Mouse (Mus musculus) MEL (cell line): Measurements from ENCODE around the gene Tmppe. TPM values are rescaled to one million over a fixed set of nuclear protein-coding genes. Genes with fewer than 3 reads are reported as not detected.
A peak's percentile ranks its signal among the peaks of the same experiment; 100 is the strongest.

Experiments used
- DNase-seq: peaks from one replicate; pipeline ENCODE4 v3.0.0; 2011; ENCODE audit warnings: low read depth, low spot score
- H3K27ac ChIP-seq: 2 replicates; pipeline ENCODE4 v1.5.1; 2012; ENCODE audit warnings: low read depth, mild to moderate bottlenecking, control low read depth, low read length, moderate library complexity; ENCODE audit not compliant: control insufficient read depth
- H3K27me3 ChIP-seq, 2 experiments: fragments of 150-350 bp in 1 of 2; sonication (generic) in 1 of 2; 2 replicates each; pipeline ENCODE4 v1.6.1; 2012; ENCODE audit warnings: low read length in 2 of 2, mild to moderate bottlenecking in 2 of 2, improper control_type of control experiment in 1 of 2, moderate library complexity in 1 of 2; ENCODE audit not compliant: insufficient read depth in 2 of 2, control insufficient read depth in 1 of 2
- H3K36me3 ChIP-seq, 2 experiments: 2 replicates each; pipeline ENCODE4 v1.6.1; 2012 to 2014; ENCODE audit warnings: low read length in 2 of 2, improper control_type of control experiment in 1 of 2, inconsistent platforms in 1 of 2, mild to moderate bottlenecking in 1 of 2; ENCODE audit not compliant: insufficient read depth in 2 of 2, control insufficient read depth in 1 of 2
- H3K4me1 ChIP-seq, 2 experiments: fragments of 150-350 bp in 1 of 2; sonication (generic) in 1 of 2; 2 replicates each; pipeline ENCODE4 v1.6.1; 2012; ENCODE audit warnings: low read length in 2 of 2, improper control_type of control experiment in 1 of 2, mild to moderate bottlenecking in 1 of 2; ENCODE audit not compliant: insufficient read depth in 2 of 2, control insufficient read depth in 1 of 2
- H3K4me3 ChIP-seq, 2 experiments: fragments of 150-350 bp in 1 of 2; sonication (generic) in 1 of 2; 2 replicates each; pipeline ENCODE4 v1.5.1; 2012; ENCODE audit warnings: low read depth in 2 of 2, low read length in 2 of 2, mild to moderate bottlenecking in 2 of 2, moderate library complexity in 2 of 2, control low read depth in 1 of 2, improper control_type of control experiment in 1 of 2; ENCODE audit not compliant: control insufficient read depth in 1 of 2, insufficient read depth in 1 of 2
- H3K79me2 ChIP-seq: 2 replicates; pipeline ENCODE4 v1.6.1; 2012; ENCODE audit warnings: mild to moderate bottlenecking, low read length, moderate library complexity; ENCODE audit not compliant: control insufficient read depth, poor library complexity, insufficient read depth
- H3K9ac ChIP-seq: 2 replicates; pipeline ENCODE4 v1.6.1; 2012; ENCODE audit warnings: low read depth, mild to moderate bottlenecking, control low read depth, low read length, moderate library complexity; ENCODE audit not compliant: control insufficient read depth, poor library complexity, severe bottlenecking
- H3K9me3 ChIP-seq: fragments of 150-350 bp; sonication (generic); replicated peaks from 2 replicates; pipeline ENCODE4 v1.6.1; 2012; ENCODE audit warnings: mild to moderate bottlenecking, low read length, improper control_type of control experiment, moderate library complexity; ENCODE audit not compliant: insufficient read depth
- CHD1 ChIP-seq: IDR thresholded peaks from 2 replicates; pipeline ENCODE4 v1.6.1; 2012; ENCODE audit warnings: low read depth, mild to moderate bottlenecking, inconsistent platforms, low read length, improper control_type of control experiment
- CHD2 ChIP-seq: IDR thresholded peaks from 2 replicates; pipeline ENCODE4 v1.6.1; 2011; ENCODE audit warnings: low read length, improper control_type of control experiment
- CTCF ChIP-seq, 3 experiments: IDR thresholded peaks in 2 of 3; conservative IDR thresholded peaks in 1 of 3; 2 replicates each; pipeline ENCODE4 v1.5.1; 2011 to 2012; ENCODE audit warnings: low read length in 3 of 3, low read depth in 2 of 3, mild to moderate bottlenecking in 2 of 3, improper control_type of control experiment in 1 of 3, inconsistent platforms in 1 of 3, mixed read lengths in 1 of 3, moderate library complexity in 1 of 3; ENCODE audit not compliant: control insufficient read depth in 1 of 3, insufficient read depth in 1 of 3, poor library complexity in 1 of 3, severe bottlenecking in 1 of 3
- E2F4 ChIP-seq: IDR thresholded peaks from 2 replicates; pipeline ENCODE4 v1.6.1; 2011; ENCODE audit warnings: low read depth, low read length, improper control_type of control experiment, borderline replicate concordance
- ELF1 ChIP-seq: IDR thresholded peaks from 2 replicates; pipeline ENCODE4 v1.6.1; 2014; ENCODE audit warnings: low read depth, mild to moderate bottlenecking, inconsistent platforms, low read length, improper control_type of control experiment, moderate library complexity
- EP300 ChIP-seq, 2 experiments: IDR thresholded peaks; 2 replicates each; pipeline ENCODE4 v1.6.1; 2011; ENCODE audit warnings: improper control_type of control experiment in 2 of 2, low read length in 2 of 2, low read depth in 1 of 2, mild to moderate bottlenecking in 1 of 2
- ETS1 ChIP-seq: IDR thresholded peaks from 2 replicates; pipeline ENCODE4 v1.6.1; 2012; ENCODE audit warnings: low read depth, mild to moderate bottlenecking, inconsistent platforms, low read length, improper control_type of control experiment, moderate library complexity
- HCFC1 ChIP-seq: IDR thresholded peaks from 2 replicates; pipeline ENCODE4 v1.6.1; 2012; ENCODE audit warnings: low read depth, mild to moderate bottlenecking, inconsistent platforms, low read length, improper control_type of control experiment, moderate library complexity
- JUND ChIP-seq: IDR thresholded peaks from 2 replicates; pipeline ENCODE4 v1.6.1; 2011; ENCODE audit warnings: low read depth, mild to moderate bottlenecking, improper control_type of control experiment, low read length
- KAT2A ChIP-seq: conservative IDR thresholded peaks from 2 replicates; pipeline ENCODE4 v1.6.1; 2012; ENCODE audit warnings: low read depth, low read length, improper control_type of control experiment, inconsistent platforms
- MAFK ChIP-seq: IDR thresholded peaks from 2 replicates; pipeline ENCODE4 v1.6.1; 2011; ENCODE audit warnings: low read depth, mild to moderate bottlenecking, low read length, improper control_type of control experiment, borderline replicate concordance
- MAX ChIP-seq: IDR thresholded peaks from 2 replicates; pipeline ENCODE4 v1.6.1; 2011; ENCODE audit warnings: low read length, improper control_type of control experiment
- MAZ ChIP-seq: IDR thresholded peaks from 2 replicates; pipeline ENCODE4 v1.6.1; 2012; ENCODE audit warnings: low read depth, mild to moderate bottlenecking, inconsistent platforms, low read length, improper control_type of control experiment
- MEF2A ChIP-seq: IDR thresholded peaks from 2 replicates; pipeline ENCODE4 v1.6.1; 2014; ENCODE audit warnings: low read depth, mild to moderate bottlenecking, inconsistent platforms, low read length, improper control_type of control experiment; ENCODE audit not compliant: poor library complexity, insufficient replicate concordance, severe bottlenecking; ENCODE audit errors: extremely low read depth
- MYB ChIP-seq: IDR thresholded peaks from 2 replicates; pipeline ENCODE4 v1.6.1; 2011; ENCODE audit warnings: mild to moderate bottlenecking, low read depth, low read length, improper control_type of control experiment
- MYC ChIP-seq: IDR thresholded peaks from 2 replicates; pipeline ENCODE4 v1.6.1; 2011; ENCODE audit warnings: low read depth, mild to moderate bottlenecking, low read length, improper control_type of control experiment, moderate library complexity
- NELFE ChIP-seq: IDR thresholded peaks from 2 replicates; pipeline ENCODE4 v1.6.1; 2011; ENCODE audit warnings: low read depth, low read length, improper control_type of control experiment
- NRF1 ChIP-seq: IDR thresholded peaks from 2 replicates; pipeline ENCODE4 v1.6.1; 2014; ENCODE audit warnings: low read depth, mild to moderate bottlenecking, inconsistent platforms, low read length, improper control_type of control experiment, moderate library complexity; ENCODE audit not compliant: poor library complexity, insufficient read depth, severe bottlenecking
- POLR2A ChIP-seq, 2 experiments: IDR thresholded peaks; 2 replicates each; pipeline ENCODE4 v1.6.1; 2011 to 2012; ENCODE audit warnings: low read length in 2 of 2, mild to moderate bottlenecking in 2 of 2, control low read depth in 1 of 2, improper control_type of control experiment in 1 of 2, low read depth in 1 of 2, moderate library complexity in 1 of 2; ENCODE audit not compliant: control insufficient read depth in 1 of 2, insufficient read depth in 1 of 2, poor library complexity in 1 of 2
- POLR2AphosphoS2 ChIP-seq: IDR thresholded peaks from 2 replicates; pipeline ENCODE4 v1.6.1; 2011; ENCODE audit warnings: low read length, improper control_type of control experiment
- SIN3A ChIP-seq: IDR thresholded peaks from 2 replicates; pipeline ENCODE4 v1.6.1; 2012; ENCODE audit warnings: low read length, improper control_type of control experiment, inconsistent platforms
- SMC3 ChIP-seq: IDR thresholded peaks from 2 replicates; pipeline ENCODE4 v1.6.1; 2011; ENCODE audit warnings: low read depth, low read length, improper control_type of control experiment
- TAL1 ChIP-seq: IDR thresholded peaks from 2 replicates; pipeline ENCODE4 v1.6.1; 2012; ENCODE audit warnings: mild to moderate bottlenecking, inconsistent platforms, low read length, moderate library complexity, mixed read lengths
- TBP ChIP-seq: IDR thresholded peaks from 2 replicates; pipeline ENCODE4 v1.8.0; 2011; ENCODE audit warnings: low read depth, low read length, improper control_type of control experiment
- TCF12 ChIP-seq: IDR thresholded peaks from 2 replicates; pipeline ENCODE4 v1.6.1; 2014; ENCODE audit warnings: low read depth, mild to moderate bottlenecking, inconsistent platforms, low read length, improper control_type of control experiment, moderate library complexity
- UBTF ChIP-seq: IDR thresholded peaks from 2 replicates; pipeline ENCODE4 v1.6.1; 2012; ENCODE audit warnings: low read depth, mild to moderate bottlenecking, inconsistent platforms, low read length, improper control_type of control experiment, moderate library complexity, borderline replicate concordance; ENCODE audit not compliant: insufficient read depth
- USF2 ChIP-seq, 2 experiments: IDR thresholded peaks; 2 replicates each; pipeline ENCODE4 v1.6.1; 2011 to 2012; ENCODE audit warnings: improper control_type of control experiment in 2 of 2, low read length in 2 of 2, borderline replicate concordance in 1 of 2, inconsistent platforms in 1 of 2, low read depth in 1 of 2, mild to moderate bottlenecking in 1 of 2; ENCODE audit not compliant: insufficient read depth in 1 of 2
- ZC3H11A ChIP-seq: IDR thresholded peaks from 2 replicates; pipeline ENCODE4 v1.6.1; 2012; ENCODE audit warnings: low read depth, mild to moderate bottlenecking, inconsistent platforms, low read length, improper control_type of control experiment
- ZKSCAN1 ChIP-seq: IDR thresholded peaks from 2 replicates; pipeline ENCODE4 v1.6.1; 2012; ENCODE audit warnings: low read depth, mild to moderate bottlenecking, inconsistent platforms, low read length, improper control_type of control experiment, moderate library complexity
- ZMIZ1 ChIP-seq: IDR thresholded peaks from 2 replicates; pipeline ENCODE4 v1.6.1; 2012; ENCODE audit warnings: low read depth, mild to moderate bottlenecking, inconsistent platforms, low read length, improper control_type of control experiment, moderate library complexity
- ZNF384 ChIP-seq: IDR thresholded peaks from 2 replicates; pipeline ENCODE4 v1.6.1; 2012; ENCODE audit warnings: low read depth, mild to moderate bottlenecking, inconsistent platforms, low read length, improper control_type of control experiment
- polyA plus RNA-seq, 2 experiments: library from polyadenylated mRNA; stranded (reverse) in 1 of 2; unstranded in 1 of 2; fragments of >175 nt in 1 of 2; fragments of >200 nt in 1 of 2; gene quantifications; 2 replicates each; pipeline versions ENCODE4 v1.2.1 to v1.2.4; 2012; ENCODE audit warnings: low replicate concordance in 2 of 2, low read depth in 1 of 2; ENCODE audit not compliant: insufficient read length in 2 of 2, insufficient read depth in 1 of 2, missing spikeins in 1 of 2
- total RNA-seq: library from RNA; depleted of rRNA; stranded (reverse); fragments of 300-350 nt; gene quantifications from 2 replicates; pipeline ENCODE4 v1.2.3, GENCODE M21; 2012

Tmppe gene
- total and polyA plus RNA-seq, 3 experiments = 7.5 to 9.2 TPM; not detected in 1

DNA sequence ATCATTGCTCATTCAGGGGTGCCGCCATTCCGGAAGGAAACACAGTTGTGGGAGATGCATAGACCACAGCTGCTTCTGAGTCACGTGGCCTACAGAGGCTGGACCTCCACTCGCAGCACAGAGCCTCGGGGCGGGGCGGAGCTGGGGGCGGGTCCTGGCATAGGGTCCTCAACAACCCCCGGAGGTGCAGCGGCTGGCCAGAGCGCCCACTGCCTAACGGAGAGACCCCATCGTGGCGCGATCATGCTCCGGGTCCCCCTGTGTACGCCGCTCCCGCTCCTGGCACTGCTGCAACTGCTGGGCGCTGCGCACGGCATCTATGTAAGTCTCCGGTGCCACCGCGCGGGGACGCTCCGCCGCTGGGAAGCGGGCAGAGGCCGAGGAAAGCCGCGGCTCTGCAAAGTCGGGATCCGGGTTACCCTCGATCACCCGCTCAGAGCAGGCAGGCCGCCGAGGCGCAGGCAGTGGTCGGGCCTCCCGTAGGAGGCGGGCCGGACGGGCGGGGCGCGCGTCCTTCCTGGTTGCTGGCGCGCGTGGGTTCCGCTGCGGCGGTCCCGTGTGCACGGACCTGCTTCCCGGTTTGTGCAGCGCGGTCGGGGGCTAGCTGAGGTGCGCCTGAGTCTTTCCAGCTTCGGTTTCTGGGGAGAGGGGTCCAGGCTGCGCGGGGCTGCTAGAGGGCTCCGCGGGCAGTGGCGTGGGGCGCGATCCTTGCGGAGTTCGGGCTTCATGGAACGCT lies at the start of gene Tmppe, which contains the start of gene Glb1 (continued):
- peak; percentile 69 for TF ChIP-seq HCFC1
- no peak for TF ChIP-seq ZMIZ1
- peak in 2 of 3 experiments; percentile 26 to 57; a peak in 4 of 6 replicates for TF ChIP-seq CTCF (IDR thresholded peaks at IDR 0.05 in 2 of 3, conservative IDR thresholded peaks at IDR 0.05 in 1 of 3; ENCODE audit: control insufficient read depth in 1 of 3, insufficient read depth in 1 of 3, low read depth in 2 of 3, low read length in 3 of 3, poor library complexity in 1 of 3, severe bottlenecking in 1 of 3)
- TF ChIP-seq TCF12 = no peak

DNA sequence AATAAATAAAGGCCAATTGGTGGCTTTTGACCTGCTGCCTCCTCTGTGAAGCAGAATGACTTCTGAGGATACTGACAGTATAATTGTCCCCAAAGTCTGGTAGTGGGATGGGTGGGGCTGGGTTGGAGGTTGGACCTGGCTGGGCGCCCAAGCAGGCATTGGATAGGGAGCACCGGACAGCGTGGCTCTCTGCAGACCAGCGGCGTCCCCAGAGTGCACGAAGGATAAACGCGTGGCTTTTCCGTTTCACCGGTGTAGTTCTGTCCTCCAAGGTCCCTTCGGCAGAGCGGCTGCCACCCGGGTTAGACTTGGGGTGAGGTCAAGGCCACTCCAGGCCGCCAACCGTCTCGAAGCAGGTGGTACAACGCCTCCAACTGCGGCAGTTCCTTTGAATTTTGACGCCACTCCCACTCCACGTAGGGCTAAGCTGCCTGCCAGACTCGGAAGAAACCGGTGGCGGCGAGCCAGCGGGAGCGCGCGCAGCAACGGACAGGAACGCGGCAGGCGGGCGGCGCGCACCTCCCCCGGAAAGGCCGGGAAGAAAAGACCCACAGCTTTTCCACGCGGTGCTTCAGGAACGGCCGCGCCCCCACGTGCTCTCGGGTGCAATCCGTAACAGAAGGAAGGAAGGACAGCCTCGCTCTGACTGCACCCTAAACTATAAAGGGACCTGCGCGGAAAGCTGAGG lies 33.0 kb upstream of the Tmppe start:
- peak overlapping the region; percentile 91 for H3K9ac ChIP-seq
- DNase-seq = peak; percentile 95
- peak overlapping the region; percentile 79 to 82 for H3K4me3 ChIP-seq
- H3K79me2 ChIP-seq = peaks cover 9% of the 10 kb centered on the region
- H3K27ac ChIP-seq = peak overlapping the region; percentile 78
- no peaks in the 10 kb centered on the region; a peak in 1 of 4 replicates for H3K36me3 ChIP-seq
- H3K4me1 ChIP-seq = peaks cover 3 to 9% of the 10 kb centered on the region in 2 experiments
- H3K27me3 ChIP-seq = no peaks in the 10 kb centered on the region
- H3K9me3 ChIP-seq = no peaks in the 10 kb centered on the region
- peak; percentile 87 for TF ChIP-seq MYB
- TF ChIP-seq NELFE = peak; percentile 72
- peak; percentile 27 for TF ChIP-seq ZMIZ1
- TF ChIP-seq NRF1 = peak; percentile 55; the same call in 1 of the 2 replicates
- TF ChIP-seq MAFK = no peak
- TF ChIP-seq CTCF (IDR thresholded peaks at IDR 0.05 in 2 of 3, conservative IDR thresholded peaks at IDR 0.05 in 1 of 3; ENCODE audit: control insufficient read depth in 1 of 3, insufficient read depth in 1 of 3, low read depth in 2 of 3, low read length in 3 of 3, poor library complexity in 1 of 3, severe bottlenecking in 1 of 3) = no peak
- TF ChIP-seq CHD2 = no peak
- TF ChIP-seq USF2 (IDR thresholded peaks at IDR 0.05; ENCODE audit: borderline replicate concordance in 1 of 2, insufficient read depth in 1 of 2, low read depth in 1 of 2, low read length in 2 of 2) = no peak
- peak; percentile 46 for TF ChIP-seq TBP
- peak; percentile 68 for TF ChIP-seq ELF1
- TF ChIP-seq TAL1 = no peak
- peak; percentile 68 for TF ChIP-seq POLR2AphosphoS2
- TF ChIP-seq JUND = no peak
- TF ChIP-seq EP300 (IDR thresholded peaks at IDR 0.05; ENCODE audit: low read depth in 1 of 2, low read length in 2 of 2) = peak in 1 of 2 experiments; percentile 68; a peak in 2 of 4 replicates
- peak; percentile 81 for TF ChIP-seq SIN3A
- no peak for TF ChIP-seq CHD1
- no peak; the same call in 1 of the 2 replicates for TF ChIP-seq KAT2A
- no peak for TF ChIP-seq E2F4
- TF ChIP-seq UBTF = no peak
- peak; percentile 60 for TF ChIP-seq HCFC1
- no peak for TF ChIP-seq SMC3
- no peak for TF ChIP-seq ZNF384
- TF ChIP-seq ZKSCAN1 = no peak
- TF ChIP-seq ZC3H11A = no peak
- TF ChIP-seq MEF2A = no peak
- TF ChIP-seq MAZ = 0 out of 2 replicates have a peak, but pooled peaks have one; percentile 18
- TF ChIP-seq MYC = peak; percentile 96
- peak; percentile 42 to 68; a peak in 2 of 4 replicates for TF ChIP-seq POLR2A (IDR thresholded peaks at IDR 0.05; ENCODE audit: control insufficient read depth in 1 of 2, insufficient read depth in 1 of 2, low read depth in 1 of 2, low read length in 2 of 2, poor library complexity in 1 of 2)
- peak; percentile 91 for TF ChIP-seq MAX
- peak; percentile 71 for TF ChIP-seq TCF12
- peak; percentile 58 for TF ChIP-seq ETS1
